Mouse (Mus musculus): ENCODE data around the gene Nup43. TPM values are rescaled to one million over a fixed set of nuclear protein-coding genes. Genes with fewer than 3 reads are reported as not detected.

Nup43 gene
- total RNA-seq, 2 experiments from 2014 or later: 4.5 to 5.6 TPM

DNA sequence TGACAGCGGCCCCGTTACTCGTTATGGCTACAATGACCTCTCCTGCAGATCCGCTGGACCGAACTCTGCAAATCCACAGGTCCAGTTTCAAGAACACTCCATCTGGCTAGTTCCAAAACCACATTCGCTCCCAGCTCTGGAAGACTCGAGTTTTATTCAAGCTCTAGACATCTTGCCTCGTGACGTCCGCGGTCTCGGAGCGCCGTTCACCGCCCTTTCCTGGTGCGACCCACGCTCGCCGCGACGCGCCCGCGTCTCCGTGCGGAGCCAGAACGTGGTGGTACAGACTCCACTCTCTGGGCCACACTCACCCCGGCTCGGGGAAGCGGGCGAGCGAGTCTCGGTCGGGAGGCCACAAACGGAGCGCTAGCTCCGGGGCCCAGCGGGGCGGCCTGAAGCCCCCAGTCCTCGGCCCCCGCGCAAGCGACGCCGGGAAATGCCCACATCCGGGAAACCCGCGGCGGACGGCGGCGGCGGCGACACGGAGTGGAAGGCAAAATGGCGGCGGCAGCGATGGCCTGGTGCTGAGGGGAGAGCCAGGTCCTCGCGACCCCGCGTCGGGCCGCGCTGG is 13.5 kb downstream of the Nup43 start, which contains the start of the genes Pcmt1 and Lats1:
TSS of gene Pcmt1 (minus strand) at position 406 of the 571 bp plus-strand sequence.
TSS of gene Lats1 (plus strand) at position 484 of the 571 bp plus-strand sequence.
- intact Hi-C loops (cut with DNase I): no loop called here
- peak; percentile 81 to 84 for DNase-seq

DNA sequence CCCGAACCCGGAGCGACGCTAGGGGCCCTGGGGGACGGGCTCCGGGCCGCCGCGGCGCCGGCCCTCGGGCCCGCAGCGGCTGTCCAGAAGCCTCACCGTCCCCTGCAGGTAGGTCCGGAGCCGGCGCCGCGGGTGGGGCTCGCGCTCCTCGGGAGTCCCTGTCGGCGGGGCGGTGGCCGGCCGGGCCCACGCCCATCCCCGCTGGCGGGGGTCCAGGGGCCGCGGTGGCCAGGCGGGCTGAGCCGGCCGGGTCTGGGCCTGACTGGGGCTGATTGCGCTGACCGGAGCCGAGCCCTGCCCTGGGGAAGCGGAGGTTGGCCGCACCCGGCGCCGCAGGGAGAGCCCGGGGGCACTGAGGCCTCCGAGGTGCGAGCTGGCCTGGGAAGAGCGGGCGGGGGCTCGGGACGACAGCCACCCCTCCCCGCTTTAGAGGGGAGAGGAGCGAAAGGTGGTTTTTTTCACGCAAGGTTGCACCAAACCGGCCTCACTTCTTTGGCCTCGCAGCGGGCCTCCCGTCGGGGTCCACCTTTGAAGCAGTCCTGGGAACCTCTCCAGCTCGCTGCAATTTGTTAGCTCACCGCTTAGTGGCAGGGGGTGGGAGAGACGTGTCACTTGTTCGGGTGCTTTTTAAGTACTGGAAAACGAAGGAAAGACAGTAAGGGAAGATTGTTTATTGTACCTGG is 14.2 kb downstream of the Nup43 start:
- peak; percentile 73 to 74 for DNase-seq
- intact Hi-C loops (cut with DNase I): no loop called here

DNA sequence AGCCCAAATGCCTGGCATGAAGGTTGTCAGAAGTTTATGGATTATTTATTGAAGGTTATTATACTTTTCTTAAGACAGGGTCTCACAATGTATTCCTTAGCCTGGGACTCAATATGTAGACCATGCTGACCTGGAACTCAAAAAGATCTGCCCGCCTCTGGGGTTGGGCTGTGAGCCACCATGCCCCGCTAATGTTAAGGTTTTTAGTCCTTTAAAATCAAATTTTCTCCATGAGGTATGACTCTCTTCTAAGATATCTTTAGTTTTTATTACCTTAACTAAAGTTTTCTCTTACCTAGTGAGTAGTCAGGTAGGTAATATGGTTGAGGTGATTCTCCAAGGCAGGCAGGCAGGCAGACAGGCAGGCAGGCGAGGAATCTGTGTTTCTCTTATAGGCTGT is 14.9 kb downstream of the Nup43 start:
- intact Hi-C loops (cut with DNase I): no loop called here
- no peak for DNase-seq

DNA sequence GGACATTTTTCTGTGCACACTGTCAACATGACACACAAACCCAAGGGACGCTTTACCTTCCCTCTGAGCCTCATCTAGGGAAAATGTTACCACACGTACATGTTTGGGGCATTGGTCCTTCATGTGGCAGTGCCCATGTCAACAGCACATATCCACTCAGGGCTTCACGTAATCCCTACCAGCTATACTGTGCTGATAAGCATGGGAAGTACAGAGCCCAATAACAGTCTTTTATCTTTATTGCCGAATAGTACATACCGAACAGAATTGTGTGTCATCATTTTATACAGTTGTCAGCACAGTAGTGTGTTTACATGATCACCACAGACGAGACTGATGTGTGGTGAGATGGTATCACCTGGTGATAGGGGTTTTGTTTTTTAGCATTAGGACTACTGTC is 19.6 kb downstream of the Nup43 start:
- intact Hi-C loops (cut with DNase I): no loop called here

DNA sequence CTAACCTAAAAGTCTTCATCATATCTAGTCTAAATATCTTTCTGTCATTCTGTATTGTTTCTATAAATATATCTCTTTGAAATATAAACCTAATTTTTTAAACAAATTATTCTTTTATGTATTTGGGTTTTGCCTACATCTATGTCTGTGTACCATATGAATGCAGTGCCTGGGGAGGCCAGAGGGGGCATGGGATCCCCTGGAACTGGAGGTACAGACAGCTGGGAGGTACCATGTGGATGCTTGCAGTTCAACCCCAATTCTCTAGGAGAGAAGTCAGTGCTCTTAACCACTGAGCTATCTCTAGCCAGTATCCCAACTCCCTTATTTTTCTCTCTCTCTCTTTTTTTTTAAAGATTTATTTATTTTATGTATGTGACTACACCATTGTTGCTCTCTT is 28.0 kb downstream of the Nup43 start:
- DNase-seq: no peak
- intact Hi-C loops (cut with DNase I): no loop called here

More for the DNA sequence above, 19.6 kb downstream of the Nup43 start:
- DNase-seq: no peak

DNA sequence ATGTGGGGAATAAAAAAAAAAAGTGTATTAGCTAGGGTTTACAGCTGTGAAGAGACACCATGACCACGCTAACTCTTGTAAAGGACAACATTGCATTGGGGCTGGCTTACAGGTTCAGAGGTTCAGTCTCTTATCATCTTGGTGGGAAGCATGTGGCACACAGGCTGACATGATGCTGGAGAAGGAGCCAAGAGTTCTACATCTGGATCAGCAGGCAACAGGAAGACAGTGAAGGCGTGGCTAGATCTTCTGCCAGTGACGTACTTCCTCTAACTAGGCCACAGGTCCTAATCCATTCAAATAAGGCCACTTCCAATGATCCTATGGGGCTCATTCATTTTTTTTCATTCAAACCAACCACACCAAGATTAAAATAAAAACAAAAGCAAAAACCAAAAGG is 32.8 kb downstream of the Nup43 start:
- intact Hi-C loops (cut with DNase I): no loop called here
- no peak for DNase-seq

DNA sequence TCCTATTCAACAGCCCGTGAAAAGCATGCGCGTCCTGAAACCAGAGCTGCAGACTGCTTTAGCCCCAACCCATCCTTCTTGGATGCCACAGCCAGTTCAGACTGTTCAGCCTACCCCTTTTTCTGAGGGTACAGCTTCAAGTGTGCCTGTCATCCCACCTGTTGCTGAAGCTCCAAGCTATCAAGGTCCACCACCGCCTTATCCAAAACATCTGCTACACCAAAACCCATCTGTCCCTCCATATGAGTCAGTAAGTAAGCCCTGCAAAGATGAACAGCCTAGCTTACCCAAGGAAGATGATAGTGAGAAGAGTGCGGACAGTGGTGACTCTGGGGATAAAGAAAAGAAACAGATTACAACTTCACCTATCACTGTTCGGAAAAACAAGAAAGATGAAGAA is 35.3 kb downstream of the Nup43 start:
- no peak for DNase-seq
- intact Hi-C loops (cut with DNase I): no loop called here

DNA sequence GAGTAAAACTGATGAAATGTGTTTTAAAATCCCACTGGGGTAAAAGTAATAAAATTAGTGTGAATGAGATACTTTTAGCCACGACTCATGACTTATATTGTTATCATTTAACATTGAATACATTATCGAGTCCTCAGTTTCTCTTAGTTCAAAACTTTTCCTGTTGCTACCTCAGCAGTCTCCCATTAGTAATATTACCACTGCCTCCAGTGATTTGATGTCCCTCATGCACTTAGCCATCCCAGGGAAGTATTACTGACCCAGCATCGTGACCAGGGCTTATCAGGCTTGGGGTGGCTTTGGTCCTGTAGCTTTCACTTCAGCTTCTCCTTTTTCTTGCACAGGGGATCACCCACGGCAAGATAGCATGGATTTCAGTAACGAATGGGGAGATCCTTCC is 42.8 kb downstream of the Nup43 start:
- no peak for DNase-seq
- intact Hi-C loops (cut with DNase I): no loop called here

DNA sequence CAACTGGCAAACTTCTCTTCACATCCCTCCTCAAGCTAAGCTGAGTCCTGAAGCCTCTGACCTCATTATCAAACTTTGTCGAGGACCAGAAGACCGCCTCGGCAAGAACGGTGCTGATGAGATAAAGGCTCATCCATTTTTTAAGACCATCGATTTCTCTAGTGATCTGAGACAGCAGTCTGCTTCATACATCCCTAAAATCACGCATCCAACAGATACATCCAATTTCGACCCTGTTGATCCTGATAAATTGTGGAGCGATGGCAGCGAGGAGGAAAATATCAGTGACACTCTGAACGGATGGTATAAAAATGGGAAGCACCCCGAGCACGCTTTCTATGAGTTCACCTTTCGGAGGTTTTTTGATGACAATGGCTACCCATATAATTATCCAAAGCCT is 45.2 kb downstream of the Nup43 start:
- no peak for DNase-seq
- intact Hi-C loops (cut with DNase I): no loop called here

DNA sequence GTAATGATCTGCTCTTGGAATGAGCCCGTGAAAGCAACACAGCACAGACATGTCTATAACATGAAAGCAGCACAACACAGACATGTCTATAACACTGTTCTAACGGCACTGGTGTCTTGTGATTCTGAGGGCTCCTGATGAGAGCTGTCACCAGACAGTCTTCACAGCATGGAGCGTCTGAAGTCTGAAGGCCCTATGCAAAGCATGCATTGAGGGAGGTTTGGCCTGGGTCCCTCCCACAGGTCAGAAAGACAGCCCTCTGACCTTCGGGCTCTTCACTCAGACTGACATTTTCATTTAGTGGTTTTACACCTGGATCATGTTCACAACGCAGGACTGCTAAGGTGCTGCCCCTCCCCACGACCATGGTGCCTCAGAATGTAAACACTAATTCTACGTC is 47.8 kb downstream of the Nup43 start:
- no peak for DNase-seq

DNA sequence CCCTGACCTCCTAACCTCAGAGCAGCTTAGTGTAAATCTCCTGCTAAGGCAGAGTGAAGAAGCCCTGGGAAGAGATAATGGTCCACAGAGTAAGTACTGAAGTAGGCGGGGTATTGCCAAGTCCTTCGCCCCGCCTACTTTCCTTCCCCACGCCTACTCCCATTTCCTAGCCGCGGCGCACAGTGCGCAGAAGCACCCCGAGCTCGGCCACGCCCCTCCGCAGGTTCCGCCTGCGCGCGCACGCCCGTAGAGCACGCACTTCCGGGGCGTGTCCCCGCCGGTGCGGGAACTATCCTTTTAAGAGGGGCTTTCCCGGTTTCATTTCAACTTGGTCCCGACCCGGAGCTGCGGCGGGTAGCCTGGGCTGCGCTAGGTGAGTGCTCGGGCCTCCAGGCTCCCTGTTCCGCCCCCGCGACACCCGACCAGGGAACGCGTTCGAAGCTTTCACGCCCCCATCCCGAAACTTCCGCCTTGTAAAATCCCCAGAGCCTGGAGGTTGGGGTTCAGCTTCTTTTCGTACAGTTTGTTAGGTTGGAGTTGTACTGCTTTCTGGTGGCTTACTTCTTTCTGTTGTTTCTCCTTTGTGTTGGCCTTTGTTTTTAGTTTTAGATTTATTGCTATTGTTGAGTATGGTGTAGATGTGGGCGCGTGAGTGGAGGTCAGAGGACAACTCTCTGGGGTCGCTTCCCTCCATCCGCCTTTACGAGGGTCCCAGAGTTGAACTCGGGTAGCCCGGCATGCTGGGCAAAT is 58.6 kb downstream of the Nup43 start, which contains the start of gene Katna1:
TSS of gene Katna1 (plus strand) at position 250 of the 750 bp plus-strand sequence.
- intact Hi-C loops (cut with DNase I): no loop called here
- peak; percentile 86 to 90 for DNase-seq

More for the DNA sequence above, 47.8 kb downstream of the Nup43 start:
- intact Hi-C loops (cut with DNase I): no loop called here

DNA sequence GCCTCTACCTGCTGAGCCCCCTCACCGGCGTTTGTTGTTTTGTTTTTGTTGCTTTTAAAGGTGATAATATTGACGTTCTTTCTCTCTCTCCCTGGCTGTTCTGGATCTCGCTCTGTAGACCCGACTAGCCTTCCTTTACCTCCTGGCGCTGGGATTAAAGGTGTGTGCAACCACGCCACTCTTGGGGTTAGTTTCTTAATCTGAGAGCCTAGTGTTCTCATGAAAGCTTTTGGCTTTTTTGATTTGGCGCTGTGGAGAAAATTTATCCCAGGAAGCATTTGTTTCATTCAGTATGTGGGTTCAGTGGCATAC is 59.2 kb downstream of the Nup43 start:
- intact Hi-C loops (cut with DNase I): no loop called here
- DNase-seq: no peak

DNA sequence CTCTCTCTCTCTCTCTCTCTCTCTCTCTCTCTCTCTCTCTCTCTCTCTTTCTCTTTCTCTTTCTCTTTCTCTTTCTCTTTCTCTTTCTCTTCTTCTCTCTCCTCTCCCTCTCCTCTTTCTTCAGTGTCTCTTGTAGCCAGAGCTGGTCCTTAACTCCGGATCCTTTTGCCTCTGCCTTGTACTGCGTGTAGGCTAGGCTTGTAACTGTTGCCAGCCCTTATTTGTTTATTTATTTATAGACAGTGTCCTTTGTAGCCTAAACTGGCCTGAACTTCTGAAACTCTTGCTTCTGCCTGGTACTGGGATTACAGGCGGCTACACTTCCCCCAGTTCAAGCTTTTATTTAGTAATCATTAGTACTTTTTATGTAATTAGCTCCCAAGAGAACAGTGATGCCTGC is 59.7 kb downstream of the Nup43 start:
- DNase-seq: no peak
- intact Hi-C loops (cut with DNase I): no loop called here

Other genes starting within 250 kb of the Nup43 start
- 1 to 10 TPM; 1.3 to 1.5 TPM for gene Ulbp1, start 193.9 kb upstream of the Nup43 start, total RNA-seq (2021)
- gene Lrp11, start 77.7 kb upstream of the Nup43 start, total RNA-seq (2021): 1 to 10 TPM; 1.9 to 2.2 TPM
- gene Pcmt1, start 13.6 kb downstream of the Nup43 start, total RNA-seq (2021): 100 to 1,000 TPM; 102 to 104 TPM
- 10 to 100 TPM in 1 of 2 experiments, 1 to 10 TPM in 1; 9.3 to 11.5 TPM for gene Lats1, start 13.7 kb downstream of the Nup43 start, total RNA-seq (2021)
- 10 to 100 TPM; 10.4 to 10.8 TPM for gene Katna1, start 58.5 kb downstream of the Nup43 start, total RNA-seq (2021)
- gene Ginm1, start 125.3 kb downstream of the Nup43 start, total RNA-seq (2021): 100 to 1,000 TPM in 1 of 2 experiments, 10 to 100 TPM in 1; 75.8 to 106 TPM
- 10 to 100 TPM in 1 of 2 experiments, 1 to 10 TPM in 1; 9.2 to 11.5 TPM for gene Ppil4, start 125.4 kb downstream of the Nup43 start, total RNA-seq (2021)
- under 1 TPM; 0.05 to 0.12 TPM for gene Zc3h12d, start 165.0 kb downstream of the Nup43 start, total RNA-seq (2021)

All from gastrocnemius, postnatal 36 days (tissue).